Mouse (Mus musculus) cortical plate, adult 2 months (tissue): Measurements from ENCODE around the gene Ucp1.

Source experiments
- CTCF ChIP-seq: fragments of 200-500 bp; IDR thresholded peaks from 2 replicates; pipeline ENCODE4 v1.5.1; 2011; ENCODE audit warnings: mild to moderate bottlenecking, control low read depth, low read length; ENCODE audit not compliant: insufficient read depth; ENCODE audit errors: extremely low read depth
- POLR2A ChIP-seq: fragments of 200-500 bp; IDR thresholded peaks from 2 replicates; pipeline ENCODE4 v1.6.1; 2011; ENCODE audit warnings: mild to moderate bottlenecking, low read length, control low read depth; ENCODE audit not compliant: insufficient read depth; ENCODE audit errors: extremely low read depth

DNA sequence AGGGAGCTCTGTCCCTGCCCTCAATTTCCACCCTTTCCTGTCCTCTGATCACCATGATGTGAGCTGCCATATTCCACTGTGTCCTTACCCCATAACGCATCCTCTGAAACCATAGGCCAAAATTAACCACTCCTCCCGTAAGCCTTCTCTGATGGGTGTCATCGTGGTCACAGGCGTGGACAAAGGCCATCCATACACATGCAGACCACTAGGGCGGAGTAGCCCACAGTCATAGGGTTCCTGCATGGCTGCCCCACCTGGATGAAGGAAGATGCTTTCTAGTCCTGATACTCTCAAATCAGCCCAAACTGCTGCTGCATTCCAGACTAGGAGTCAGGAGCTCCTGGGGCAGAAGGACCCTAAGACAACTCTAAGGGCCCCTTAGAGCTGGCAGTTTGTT is 32.5 kb upstream of the Ucp1 start:
- TF ChIP-seq CTCF (no peak), POLR2A (no peak)
